Mouse (Mus musculus): ENCODE results near the gene Ift20. TPM values are rescaled to one million over a fixed set of nuclear protein-coding genes. Genes with fewer than 3 reads are reported as not detected.

Ift20 gene
- 97.5 and 106 TPM in 2 replicates for polyA plus RNA-seq (2015; fragmentation: Nextera tagmentation; extraction: Ambion mirVana)

GRCm38 (mm10) chr11:78536080-78536689 is at the start of gene Ift20, which contains the start of gene Tnfaip1:
Gene Ift20, plus strand, starts transcription at chr11:78536361.
Gene Tnfaip1, minus strand, starts transcription at chr11:78536332.
- peaks cover 29% of the 10 kb centered on the region for H3K36me3 ChIP-seq
- no peaks in the 10 kb centered on the region for H3K9me3 ChIP-seq (replicated peaks)
- peak within 1 kb of the TSS; percentile 94 for H3K4me3 ChIP-seq
- H3K9ac ChIP-seq: peak within 1 kb of the TSS; percentile 88
- H3K27ac ChIP-seq: peak within 1 kb of the TSS; percentile 97
- WGBS: under 1% methylated on average over 52 of the region's 52 CpGs
- peaks cover 23% of the 10 kb centered on the region for H3K4me1 ChIP-seq (replicated peaks)
- peak within 1 kb of the TSS; percentile 83 for H3K4me2 ChIP-seq
- H3K27me3 ChIP-seq: no peaks in the 10 kb centered on the region
- peak; percentile 98 for ATAC-seq (replicated peaks; ENCODE audit: insufficient number of reproducible peaks, insufficient read depth, low FRiP score, low read depth)

- Histone ChIP-seq H3K9me3 (replicated peaks) (no peaks in the 10 kb centered on the region), H3K4me1 (replicated peaks) (peaks cover 6% of the 10 kb centered on the region), H3K9ac (no peak overlapping the region), H3K36me3 (no peaks in the 10 kb centered on the region), H3K27ac (no peak overlapping the region), H3K4me2 (no peak overlapping the region), H3K4me3 (no peak overlapping the region), H3K27me3 (peaks cover 88% of the 10 kb centered on the region)
- WGBS: 3% methylated on average over 8 of the region's 8 CpGs
- no peak for ATAC-seq (replicated peaks; ENCODE audit: insufficient number of reproducible peaks, insufficient read depth, low FRiP score, low read depth)
These were observed 48.0 kb upstream of the Ift20 start for GRCm38 (mm10) chr11:78488168-78488567.

GRCm38 (mm10) chr11:78490781-78491241 is 45.4 kb upstream of the Ift20 start:
- Histone ChIP-seq H3K36me3 (no peaks in the 10 kb centered on the region), H3K4me2 (peak overlapping the region; percentile 55), H3K4me3 (peak overlapping the region; percentile 29), H3K27me3 (peaks cover 86% of the 10 kb centered on the region), H3K9me3 (replicated peaks) (no peaks in the 10 kb centered on the region), H3K27ac (no peak overlapping the region), H3K4me1 (replicated peaks) (peaks cover 6% of the 10 kb centered on the region), H3K9ac (no peak overlapping the region)
- ATAC-seq (replicated peaks; ENCODE audit: insufficient number of reproducible peaks, insufficient read depth, low FRiP score, low read depth): no peak
- 8% methylated on average over 48 of the region's 48 CpGs for WGBS

- Histone ChIP-seq H3K36me3 (no peaks in the 10 kb centered on the region), H3K9me3 (replicated peaks) (no peaks in the 10 kb centered on the region), H3K9ac (no peak overlapping the region), H3K27ac (no peak overlapping the region), H3K27me3 (peaks cover 86% of the 10 kb centered on the region), H3K4me2 (no peak overlapping the region), H3K4me1 (replicated peaks) (peaks cover 15% of the 10 kb centered on the region), H3K4me3 (no peak overlapping the region)
- no peak for ATAC-seq (replicated peaks; ENCODE audit: insufficient number of reproducible peaks, insufficient read depth, low FRiP score, low read depth)
- 4% methylated on average over 6 of the region's 6 CpGs for WGBS
These were observed 40.3 kb upstream of the Ift20 start for GRCm38 (mm10) chr11:78495904-78496303.

- Histone ChIP-seq H3K27me3 (peaks cover 85% of the 10 kb centered on the region), H3K9me3 (replicated peaks) (no peaks in the 10 kb centered on the region), H3K4me1 (replicated peaks) (peaks cover 14% of the 10 kb centered on the region), H3K27ac (no peak overlapping the region), H3K4me2 (peak overlapping the region; percentile 83), H3K4me3 (peak overlapping the region; percentile 52), H3K36me3 (no peaks in the 10 kb centered on the region), H3K9ac (no peak overlapping the region)
- ATAC-seq (replicated peaks; ENCODE audit: insufficient number of reproducible peaks, insufficient read depth, low FRiP score, low read depth): peak; percentile 16; the same call in 1 of the 2 replicates
- under 1% methylated on average over 44 of the region's 44 CpGs for WGBS
These were observed 39.1 kb upstream of the Ift20 start for GRCm38 (mm10) chr11:78497071-78497541.

GRCm38 (mm10) chr11:78497544-78498522 is 38.3 kb upstream of the Ift20 start, which contains the start of gene Sarm1:
Gene Sarm1, minus strand, starts transcription at chr11:78497754.
- Histone ChIP-seq H3K9me3 (replicated peaks) (no peaks in the 10 kb centered on the region), H3K27ac (no peak within 1 kb of the TSS), H3K36me3 (no peaks in the 10 kb centered on the region), H3K4me2 (peak within 1 kb of the TSS; percentile 83), H3K9ac (no peak within 1 kb of the TSS), H3K4me1 (replicated peaks) (peaks cover 14% of the 10 kb centered on the region), H3K27me3 (peaks cover 81% of the 10 kb centered on the region), H3K4me3 (peak within 1 kb of the TSS; percentile 52)
- 6% methylated on average over 36 of the region's 36 CpGs for WGBS
- peak; percentile 93 for ATAC-seq (replicated peaks; ENCODE audit: insufficient number of reproducible peaks, insufficient read depth, low FRiP score, low read depth)

GRCm38 (mm10) chr11:78499004-78499403 is 37.2 kb upstream of the Ift20 start, which contains the start of gene Vtn:
Gene Vtn, plus strand, starts transcription at chr11:78499091.
- 53% methylated on average over 7 of the region's 7 CpGs for WGBS
- Histone ChIP-seq H3K9me3 (replicated peaks) (no peaks in the 10 kb centered on the region), H3K4me3 (peak within 1 kb of the TSS; percentile 52), H3K9ac (no peak within 1 kb of the TSS), H3K4me2 (peak within 1 kb of the TSS; percentile 83), H3K27me3 (peaks cover 79% of the 10 kb centered on the region), H3K4me1 (replicated peaks) (peaks cover 14% of the 10 kb centered on the region), H3K27ac (no peak within 1 kb of the TSS), H3K36me3 (no peaks in the 10 kb centered on the region)
- ATAC-seq (replicated peaks; ENCODE audit: insufficient number of reproducible peaks, insufficient read depth, low FRiP score, low read depth): no peak

- WGBS: 41% methylated on average over 16 of the region's 16 CpGs
- H3K4me3 ChIP-seq: no peak overlapping the region
These were observed 36.6 kb upstream of the Ift20 start for GRCm38 (mm10) chr11:78499543-78499942.

GRCm38 (mm10) chr11:78500623-78501202 is 35.4 kb upstream of the Ift20 start:
- Histone ChIP-seq H3K9me3 (replicated peaks) (no peaks in the 10 kb centered on the region), H3K4me3 (no peak overlapping the region), H3K27me3 (peaks cover 62% of the 10 kb centered on the region), H3K4me2 (no peak overlapping the region), H3K36me3 (0 out of 2 replicates have a peak, but pooled peaks cover 2% of the 10 kb centered on the region), H3K27ac (no peak overlapping the region), H3K4me1 (replicated peaks) (peaks cover 14% of the 10 kb centered on the region), H3K9ac (no peak overlapping the region)
- no peak for ATAC-seq (replicated peaks; ENCODE audit: insufficient number of reproducible peaks, insufficient read depth, low FRiP score, low read depth)
- WGBS: 66% methylated on average over 9 of the region's 9 CpGs

More at GRCm38 (mm10) chr11:78499543-78499942, 36.6 kb upstream of the Ift20 start:
- Histone ChIP-seq H3K27ac (no peak overlapping the region), H3K4me1 (replicated peaks) (peaks cover 14% of the 10 kb centered on the region), H3K9ac (no peak overlapping the region), H3K36me3 (no peaks in the 10 kb centered on the region), H3K27me3 (peaks cover 74% of the 10 kb centered on the region), H3K9me3 (replicated peaks) (no peaks in the 10 kb centered on the region), H3K4me2 (no peak overlapping the region)
- ATAC-seq (replicated peaks; ENCODE audit: insufficient number of reproducible peaks, insufficient read depth, low FRiP score, low read depth): no peak

GRCm38 (mm10) chr11:78501529-78501928 is 34.6 kb upstream of the Ift20 start:
- H3K27me3 ChIP-seq: peaks cover 54% of the 10 kb centered on the region

More at GRCm38 (mm10) chr11:78501529-78501928, 34.6 kb upstream of the Ift20 start:
- Histone ChIP-seq H3K4me3 (no peak overlapping the region), H3K4me1 (replicated peaks) (peaks cover 14% of the 10 kb centered on the region), H3K9me3 (replicated peaks) (no peaks in the 10 kb centered on the region), H3K9ac (no peak overlapping the region), H3K36me3 (peaks cover 10% of the 10 kb centered on the region; the same call in 1 of the 2 replicates), H3K4me2 (no peak overlapping the region), H3K27ac (no peak overlapping the region)
- ATAC-seq (replicated peaks; ENCODE audit: insufficient number of reproducible peaks, insufficient read depth, low FRiP score, low read depth): no peak
- 79% methylated on average over 20 of the region's 20 CpGs for WGBS

Data from heart, embryonic 15.5 days (tissue).